Mouse (Mus musculus) neutrophil, adult 5-6 weeks (primary cell): Measurements from ENCODE around the gene Lctl. TPM values are rescaled to one million over a fixed set of nuclear protein-coding genes. Genes with fewer than 3 reads are reported as not detected.
"Not testable (repeated sequence)": the region's sequence is repeated elsewhere in the genome, so short reads cannot be mapped to it uniquely, and the experiment has no call there.

Experiments used
- ATAC-seq: fragments of 151-379, 151-347 bp; 2 replicates; pipeline ENCODE4 v1.8.0; 2017; ENCODE audit warnings: mild to moderate bottlenecking, moderate TSS enrichment; ENCODE audit not compliant: insufficient number of reproducible peaks, poor library complexity, low FRiP score, severe bottlenecking; ENCODE audit errors: extremely low read depth
- total RNA-seq: library from RNA; stranded (forward); fragments of 200-1000 nt; gene quantifications from 2 replicates; pipeline ENCODE4 v1.2.3, GENCODE M21; 2017

The Lctl gene
- total RNA-seq, 1 experiment from 2014 or later: not detected

DNA sequence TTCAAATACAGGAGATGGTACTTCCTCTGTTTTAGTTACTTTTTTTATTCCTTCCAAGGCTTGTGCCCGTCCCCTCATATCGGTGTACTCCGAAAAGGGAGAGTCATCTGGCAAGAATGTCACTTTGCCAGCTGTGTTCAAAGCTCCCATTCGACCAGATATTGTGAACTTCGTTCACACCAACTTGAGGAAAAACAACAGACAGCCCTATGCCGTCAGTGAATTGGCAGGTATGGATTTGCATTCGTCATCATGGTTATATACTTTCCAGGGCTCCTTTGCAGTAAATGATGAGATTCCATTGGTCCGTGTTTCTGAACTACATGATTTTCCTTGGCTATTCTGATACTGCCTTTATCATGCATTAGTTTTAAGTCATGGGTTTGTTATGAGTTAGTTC, 57.8 kb downstream of the Lctl start:
- ATAC-seq: no peak

DNA sequence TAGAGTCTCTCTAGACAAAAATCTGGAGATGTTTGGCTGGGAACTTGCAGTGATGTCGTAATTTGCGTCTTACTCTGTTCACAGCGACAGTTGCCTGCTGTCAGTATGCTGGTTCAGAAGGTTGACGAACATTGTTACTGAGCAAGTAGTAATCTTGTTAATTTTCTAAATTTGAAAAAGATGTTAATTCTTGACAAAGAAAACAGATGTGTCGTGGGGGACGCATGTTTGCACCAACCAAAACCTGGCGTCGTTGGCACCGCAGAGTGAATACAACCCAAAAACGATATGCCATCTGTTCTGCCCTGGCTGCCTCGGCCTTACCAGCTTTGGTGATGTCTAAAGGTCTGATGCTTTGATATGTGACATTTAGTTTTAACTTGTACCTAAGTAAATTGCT, 58.4 kb downstream of the Lctl start:
- ATAC-seq: no peak

DNA sequence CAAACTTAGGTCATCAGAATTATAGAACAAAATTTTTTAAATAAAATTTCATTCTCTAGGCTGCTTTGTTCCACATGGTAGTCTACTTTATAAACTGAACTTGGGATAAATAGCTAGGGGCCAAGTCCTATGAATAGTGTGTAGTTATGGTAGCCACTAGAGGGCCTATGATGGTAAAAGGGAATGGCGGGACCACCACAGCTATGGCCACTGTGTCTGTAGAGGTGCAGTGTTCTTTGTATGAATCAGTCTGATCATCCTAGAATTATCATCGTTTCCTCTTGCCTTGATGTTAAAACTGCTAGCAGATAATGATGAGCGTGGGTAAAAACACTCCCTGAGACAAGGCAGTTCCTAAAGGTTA, 61.6 kb downstream of the Lctl start:
- no peak for ATAC-seq

DNA sequence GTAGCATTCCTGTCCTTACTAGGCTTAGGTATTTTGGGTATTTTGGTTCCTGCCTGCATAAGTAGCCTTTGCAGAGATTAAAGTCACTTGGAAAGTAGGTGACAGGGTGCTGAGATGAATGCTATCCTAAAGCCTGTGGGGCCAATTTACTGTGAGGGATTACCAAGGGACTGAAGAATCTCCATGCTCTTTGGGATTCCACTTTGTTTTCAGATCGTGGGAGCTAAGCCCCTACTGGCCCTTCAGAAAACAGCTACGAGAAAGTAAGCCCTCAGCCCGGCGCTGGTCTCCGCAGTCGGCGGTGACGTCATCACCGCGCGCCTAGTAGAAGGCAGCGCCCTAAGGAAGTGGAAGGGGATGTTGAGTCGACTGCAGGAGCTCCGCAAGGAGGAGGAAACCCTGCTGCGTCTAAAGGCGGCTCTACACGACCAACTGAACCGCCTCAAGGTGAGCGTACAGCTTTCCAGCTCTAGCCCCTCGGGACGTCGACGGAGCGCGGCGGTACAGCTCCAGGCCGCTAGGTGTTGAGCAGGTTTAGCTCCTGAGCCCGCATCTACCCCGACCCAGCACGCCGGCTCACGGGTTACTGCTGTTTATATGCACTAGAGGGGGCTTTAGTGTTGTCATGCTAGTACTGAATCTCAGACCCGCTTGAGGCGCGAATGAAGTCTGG, 62.2 kb downstream of the Lctl start, which contains the start of gene Snapc5:
TSS of gene Snapc5 (plus strand) at position 301 of the 673 bp plus-strand sequence.
- peak; percentile 89 for ATAC-seq

DNA sequence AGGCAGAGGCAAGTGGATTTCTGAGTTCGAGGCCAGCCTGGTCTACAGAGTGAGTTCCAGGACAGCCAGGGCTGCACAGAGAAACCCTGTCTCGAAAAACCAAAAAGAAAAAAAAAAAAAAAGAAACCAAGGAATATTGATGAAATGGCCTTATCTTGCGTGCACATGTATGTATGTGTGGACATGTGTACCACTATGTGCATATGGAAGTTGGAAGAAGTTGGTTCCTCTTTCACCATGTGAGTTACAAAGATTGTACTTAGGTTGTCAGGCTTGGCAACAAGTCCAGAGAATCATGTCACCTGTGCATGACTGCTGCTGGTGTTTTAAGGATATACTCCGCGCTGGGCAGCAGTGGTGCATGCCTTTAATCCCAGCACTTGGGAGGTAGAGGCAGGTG, 66.3 kb downstream of the Lctl start:
- not testable (repeated sequence) for ATAC-seq

DNA sequence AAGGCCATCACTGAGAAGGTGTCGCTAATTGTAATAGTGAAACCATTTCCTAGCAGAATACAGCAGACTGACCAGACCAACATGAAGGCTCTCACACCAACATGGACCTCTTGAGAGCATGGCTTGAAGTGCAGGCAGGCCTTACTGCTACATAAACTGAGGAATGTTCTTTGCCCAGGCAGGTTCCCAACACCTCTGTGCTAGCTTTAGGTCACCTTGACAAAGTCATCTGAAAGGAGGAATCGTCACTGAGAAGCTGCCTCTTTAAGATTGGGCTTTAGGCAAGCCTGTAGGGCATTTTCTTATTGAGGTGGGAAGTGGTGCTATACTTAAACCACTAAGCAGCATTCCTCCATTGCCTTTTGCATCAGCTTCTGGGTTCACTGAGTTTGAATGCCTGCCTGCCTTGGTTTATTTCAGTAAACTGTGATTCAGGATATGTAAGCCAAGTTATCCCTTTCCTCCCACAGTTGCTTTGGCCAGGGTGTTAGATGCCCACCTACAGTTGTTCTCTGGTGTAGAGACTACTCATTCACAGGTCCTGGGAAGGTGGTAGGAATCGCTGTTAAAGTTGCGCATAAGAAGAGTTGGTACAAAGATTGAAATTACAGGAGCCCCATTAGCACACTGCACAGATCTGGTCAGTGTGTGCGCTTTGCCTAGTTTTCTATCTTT, 67.4 kb downstream of the Lctl start:
- ATAC-seq: no peak

Other genes starting within 250 kb of the Lctl start
- gene Smad6, start 95.1 kb upstream of the Lctl start, total RNA-seq: not detected in 2 replicates
- 6.1 and 10.7 TPM in 2 replicates for gene Zwilch, start 56.0 kb downstream of the Lctl start, total RNA-seq
- gene Rpl4, start 56.2 kb downstream of the Lctl start, total RNA-seq: 1,351 and 1,415 TPM in 2 replicates
- 34.1 and 35.7 TPM in 2 replicates for gene Snapc5, start 62.1 kb downstream of the Lctl start, total RNA-seq
- gene Uchl4, start 118.1 kb downstream of the Lctl start, total RNA-seq: 1.1 and 1.4 TPM in 2 replicates
- gene Map2k1, start 136.5 kb downstream of the Lctl start, total RNA-seq: 137 and 143 TPM in 2 replicates
- gene Tipin, start 164.4 kb downstream of the Lctl start, total RNA-seq: 18.7 and 21.5 TPM in 2 replicates
- gene Dis3l, start 224.1 kb downstream of the Lctl start, total RNA-seq: 12.7 and 13.8 TPM in 2 replicates